31 mouse cellular contexts compared by ENCODE assay signal in genomic region chr15:99605595-99605994, GRCm38 (mm10). TPM values are rescaled to one million over a fixed set of nuclear protein-coding genes. Genes with fewer than 3 reads are reported as not detected.
"Had no signal": no experiment of that assay in that cellular context is flagged by ENCODE, and none has a peak within 500 bp of the region (broad histone marks: within the 10 kb centered on the region; RNA-seq: fewer than 3 reads in every experiment).

No protein-coding gene starts in this region.

- H3K9me3 ChIP-seq: heart, embryonic 10.5 days; heart, embryonic 12.5 days; hindbrain, embryonic 10.5 days; hindbrain, embryonic 13.5 days; hindbrain, embryonic 15.5 days; limb, embryonic 13.5 days; limb, embryonic 15.5 days; liver, embryonic 12.5 days had no signal

- ATAC-seq: hindbrain, postnatal 0 days; intestine, embryonic 16.5 days; liver, embryonic 12.5 days had no signal

- H3K4me3 ChIP-seq: gastrocnemius, adult 2 months; heart, embryonic 10.5 days; heart, embryonic 12.5 days; hindbrain, embryonic 10.5 days; hindbrain, embryonic 13.5 days; hindbrain, embryonic 15.5 days; limb, embryonic 13.5 days; limb, embryonic 15.5 days; liver, embryonic 12.5 days had no signal

- H3K36me3 ChIP-seq: heart, embryonic 10.5 days; heart, embryonic 12.5 days; hindbrain, embryonic 10.5 days; hindbrain, embryonic 13.5 days; hindbrain, embryonic 15.5 days; limb, embryonic 13.5 days; limb, embryonic 15.5 days; liver, embryonic 12.5 days had no signal

- H3K27me3 ChIP-seq: hindbrain, embryonic 15.5 days had no signal

- H3K9ac ChIP-seq: heart, embryonic 12.5 days; hindbrain, embryonic 13.5 days; hindbrain, embryonic 15.5 days; limb, embryonic 13.5 days; limb, embryonic 15.5 days; liver, embryonic 12.5 days had no signal

- DNase-seq: gastrocnemius, adult 2 months; gastrocnemius, postnatal 10 days; gastrocnemius, postnatal 25 days; heart, adult 18-20 months; heart, postnatal 10 days; heart, postnatal 4 days; kidney, adult 11 months; kidney, adult 2 months; kidney, postnatal 10 days; kidney, postnatal 25 days; layer of hippocampus, adult 9-11 months; layer of hippocampus, postnatal 36 days; left cerebral cortex, postnatal 4 days had no signal

- H3K4me2 ChIP-seq: heart, embryonic 12.5 days; hindbrain, embryonic 13.5 days; hindbrain, embryonic 15.5 days; limb, embryonic 13.5 days; limb, embryonic 15.5 days; liver, embryonic 12.5 days had no signal

- H3K27ac ChIP-seq: gastrocnemius, adult 2 months; heart, embryonic 10.5 days; hindbrain, postnatal 0 days; limb, embryonic 13.5 days; limb, embryonic 15.5 days; liver, embryonic 12.5 days had no signal

RNA-seq across cellular contexts. Expression of gene Aqp6, which starts 4.4 kb away (rescaled TPM):
- polyA plus RNA-seq: heart, embryonic 10.5 days; heart, embryonic 12.5 days; heart, embryonic 14.5 days; heart, embryonic 16.5 days; intestine, embryonic 14.5 days; intestine, embryonic 16.5 days; kidney, embryonic 14.5 days; kidney, embryonic 16.5 days; large intestine, adult 2 months; limb, embryonic 11.5 days; limb, embryonic 13.5 days; limb, embryonic 15.5 days; liver, adult 2 months; liver, embryonic 12.5 days had no signal

RNA-seq across cellular contexts. Expression of gene Aqp5, which starts 15.0 kb away (rescaled TPM):
- polyA plus RNA-seq: limb, embryonic 11.5 days; liver, adult 2 months had no signal

RNA-seq across cellular contexts. Expression of gene Aqp2, which starts 26.7 kb away (rescaled TPM):
- polyA plus RNA-seq: heart, embryonic 12.5 days; heart, embryonic 14.5 days; hindbrain, embryonic 10.5 days; hindbrain, embryonic 13.5 days; hindbrain, embryonic 15.5 days; intestine, embryonic 14.5 days; intestine, embryonic 16.5 days; large intestine, adult 2 months; limb, embryonic 11.5 days; limb, embryonic 13.5 days; limb, embryonic 15.5 days; liver, adult 2 months; liver, embryonic 12.5 days had no signal
